Mouse (Mus musculus): ENCODE data around the gene Pgam1. TPM values are rescaled to one million over a fixed set of nuclear protein-coding genes. Genes with fewer than 3 reads are reported as not detected.
A peak's percentile ranks its signal among the peaks of the same experiment; 100 is the strongest.
"Not testable (repeated sequence)": the region's sequence is repeated elsewhere in the genome, so short reads cannot be mapped to it uniquely, and the experiment has no call there.

Pgam1 gene
- polyA plus RNA-seq, 1 experiment = 500 TPM

DNA sequence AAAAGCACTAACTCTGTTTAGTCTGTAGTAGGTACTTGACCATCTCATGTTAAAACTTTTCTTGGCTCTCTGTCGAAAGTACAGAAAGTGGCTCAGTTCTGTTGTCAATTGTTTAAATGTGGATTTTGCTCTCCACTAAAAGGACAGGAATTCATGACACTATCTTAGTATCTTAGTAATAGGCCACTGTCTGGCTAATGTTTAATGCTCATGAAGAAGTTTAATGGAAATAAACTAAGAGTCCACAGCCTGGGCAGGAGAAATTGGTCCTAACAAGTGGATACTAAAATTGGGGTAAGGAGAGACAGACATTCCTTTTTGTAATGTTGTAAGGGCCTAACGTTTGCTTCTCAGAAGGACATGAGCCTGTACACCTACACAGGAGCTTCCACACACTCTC lies 1.3 kb upstream of the Pgam1 start:
- 44% methylated on average over 2 of the region's 2 CpGs for WGBS

DNA sequence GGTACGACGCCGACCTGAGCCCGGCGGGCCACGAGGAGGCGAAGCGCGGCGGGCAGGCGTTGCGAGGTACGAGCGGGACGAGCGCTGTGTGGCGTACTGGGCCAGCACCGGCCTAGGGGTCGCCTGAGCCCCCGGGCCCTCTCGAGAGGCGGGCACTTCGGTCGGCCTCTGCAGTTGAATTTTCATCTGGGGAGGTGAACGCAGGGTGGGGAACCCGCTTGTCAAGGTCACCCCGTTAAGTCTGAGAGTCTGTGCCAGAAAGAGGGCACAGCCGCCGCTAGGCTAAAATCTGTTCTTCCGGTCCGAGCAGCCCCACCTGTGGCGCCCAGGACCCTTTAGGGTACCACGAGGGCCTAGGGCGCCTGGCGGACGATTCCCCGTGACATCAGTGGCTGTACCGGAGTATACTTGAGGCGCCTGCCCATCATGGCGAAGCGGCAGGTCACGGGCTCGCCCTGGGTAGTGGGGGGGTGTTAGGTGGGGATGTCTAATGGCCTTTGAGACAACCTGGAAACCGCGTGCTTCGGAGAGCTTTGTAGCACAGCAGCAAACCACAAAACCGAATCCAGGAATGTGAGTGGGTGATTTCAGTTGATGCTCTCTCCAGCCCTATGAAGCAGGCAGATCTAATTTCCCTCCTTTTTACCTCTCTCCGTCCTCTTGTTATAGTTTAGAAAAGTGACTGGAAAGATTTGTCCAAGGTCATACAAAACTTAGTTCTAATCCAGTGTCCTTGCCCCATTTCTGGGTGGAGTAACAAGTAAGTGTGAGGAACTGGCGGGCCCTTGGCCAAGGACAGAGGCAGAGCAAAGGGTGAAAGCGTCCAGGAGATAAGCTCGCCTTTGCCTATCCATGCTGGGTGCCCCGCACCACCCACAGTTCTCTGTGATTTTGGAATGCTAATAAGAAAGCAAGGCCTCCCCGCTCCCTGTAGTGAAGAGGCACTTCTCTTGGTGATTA lies 678 bp downstream of the Pgam1 start:
- TF ChIP-seq CTCF (conservative IDR thresholded peaks at IDR 0.05; ENCODE audit: insufficient read depth, insufficient read length, low read depth, low read length) (no peak), POLR2A (IDR thresholded peaks at IDR 0.05; ENCODE audit: low read depth, low read length) (no peak)
- peaks cover 5% of the 10 kb centered on the region for H3K36me3 ChIP-seq (ENCODE audit: control insufficient read depth, insufficient read depth, low read length)
- H3K4me1 ChIP-seq (ENCODE audit: control insufficient read depth, insufficient read depth, low read length) = peaks cover 15% of the 10 kb centered on the region; the same call in 1 of the 2 replicates
- 1% methylated on average over 53 of the region's 53 CpGs for WGBS
- peak; percentile 60 for DNase-seq
- H3K4me3 ChIP-seq (ENCODE audit: insufficient read depth, low read depth, low read length) = peak overlapping the region; percentile 99
- H3K27ac ChIP-seq (ENCODE audit: insufficient read depth, low read depth, low read length) = peak overlapping the region; percentile 94
- H3K27me3 ChIP-seq (replicated peaks; ENCODE audit: control insufficient read depth, insufficient read depth, low read length) = no peaks in the 10 kb centered on the region

More for the DNA sequence above, 1.3 kb upstream of the Pgam1 start:
- no peak overlapping the region for H3K27ac ChIP-seq (ENCODE audit: insufficient read depth, low read depth, low read length)
- DNase-seq = peak; percentile 73
- H3K4me3 ChIP-seq (ENCODE audit: insufficient read depth, low read depth, low read length) = no peak overlapping the region
- H3K4me1 ChIP-seq (ENCODE audit: control insufficient read depth, insufficient read depth, low read length) = peaks cover 20% of the 10 kb centered on the region; the same call in 1 of the 2 replicates
- no peaks in the 10 kb centered on the region for H3K36me3 ChIP-seq (ENCODE audit: control insufficient read depth, insufficient read depth, low read length)
- TF ChIP-seq POLR2A (IDR thresholded peaks at IDR 0.05; ENCODE audit: low read depth, low read length) (no peak), CTCF (conservative IDR thresholded peaks at IDR 0.05; ENCODE audit: insufficient read depth, insufficient read length, low read depth, low read length) (no peak)
- no peaks in the 10 kb centered on the region for H3K27me3 ChIP-seq (replicated peaks; ENCODE audit: control insufficient read depth, insufficient read depth, low read length)

DNA sequence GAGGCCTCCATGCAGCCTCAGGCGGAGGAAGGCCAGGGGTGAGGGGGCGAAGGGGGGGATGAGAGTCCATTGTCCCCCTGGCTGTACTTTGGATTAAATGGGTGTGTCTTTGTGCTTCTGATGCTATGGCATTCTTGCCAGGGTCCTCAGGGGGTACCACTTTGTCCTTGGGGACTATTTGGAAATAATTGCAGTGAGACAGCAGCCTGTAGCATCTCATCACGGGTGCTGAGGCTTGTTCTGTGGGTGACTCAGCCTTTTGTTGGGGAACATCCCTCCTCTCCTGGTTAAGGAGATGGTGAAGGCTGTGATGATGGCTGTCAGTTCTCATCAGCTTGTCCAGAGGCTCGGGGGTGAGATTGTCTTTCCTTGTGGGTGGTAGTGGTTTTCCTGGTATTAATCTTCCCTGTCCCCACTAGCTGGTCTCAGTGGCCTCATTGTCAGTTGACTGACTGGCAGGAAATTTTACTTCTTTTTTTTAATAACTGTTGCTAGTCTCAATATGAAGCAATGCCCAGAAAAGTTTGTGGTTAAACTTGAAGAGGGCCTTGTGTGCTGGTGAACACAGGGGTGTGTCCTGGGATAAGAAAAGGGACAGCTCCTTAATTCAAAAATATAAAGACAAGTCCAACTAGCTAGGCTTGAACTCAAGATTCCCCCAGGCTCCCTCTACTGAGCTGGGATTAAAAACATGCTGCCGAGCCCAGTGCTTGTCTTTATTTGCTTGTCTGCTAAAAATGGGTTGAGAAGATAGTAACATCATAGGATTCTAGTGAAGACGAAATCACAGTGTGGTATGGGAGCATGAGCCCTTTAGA lies 2.3 kb downstream of the Pgam1 start:
- H3K27ac ChIP-seq (ENCODE audit: insufficient read depth, low read depth, low read length) = no peak overlapping the region
- no peak for DNase-seq
- no peaks in the 10 kb centered on the region for H3K27me3 ChIP-seq (replicated peaks; ENCODE audit: control insufficient read depth, insufficient read depth, low read length)

DNA sequence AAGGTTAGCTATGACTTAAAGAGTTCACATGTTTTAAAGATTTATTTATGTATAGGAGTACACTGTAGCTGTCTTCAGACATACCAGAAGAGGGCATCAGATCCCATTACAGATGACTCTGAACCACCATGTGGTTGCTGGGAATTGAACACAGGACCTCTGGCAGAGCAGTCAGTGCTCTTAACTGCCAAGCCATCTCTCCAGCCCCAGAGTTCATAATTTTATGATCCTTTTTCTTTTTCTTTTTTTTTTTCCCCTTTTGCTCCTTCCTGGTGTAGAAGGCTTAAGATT lies 2.8 kb downstream of the Pgam1 start:
- not testable (repeated sequence) for H3K4me3 ChIP-seq (ENCODE audit: insufficient read depth, low read depth, low read length); H3K27ac ChIP-seq (ENCODE audit: insufficient read depth, low read depth, low read length)
- peaks cover 15% of the 10 kb centered on the region; the same call in 1 of the 2 replicates for H3K4me1 ChIP-seq (ENCODE audit: control insufficient read depth, insufficient read depth, low read length)

More for the DNA sequence above, 2.3 kb downstream of the Pgam1 start:
- WGBS = 44% methylated on average over 6 of the region's 6 CpGs
- Histone ChIP-seq H3K4me3 (ENCODE audit: insufficient read depth, low read depth, low read length) (peak overlapping the region; percentile 11; the same call in 1 of the 2 replicates), H3K4me1 (ENCODE audit: control insufficient read depth, insufficient read depth, low read length) (peaks cover 15% of the 10 kb centered on the region; the same call in 1 of the 2 replicates), H3K36me3 (ENCODE audit: control insufficient read depth, insufficient read depth, low read length) (peaks cover 5% of the 10 kb centered on the region)
- TF ChIP-seq POLR2A (IDR thresholded peaks at IDR 0.05; ENCODE audit: low read depth, low read length) (no peak), CTCF (conservative IDR thresholded peaks at IDR 0.05; ENCODE audit: insufficient read depth, insufficient read length, low read depth, low read length) (no peak)

DNA sequence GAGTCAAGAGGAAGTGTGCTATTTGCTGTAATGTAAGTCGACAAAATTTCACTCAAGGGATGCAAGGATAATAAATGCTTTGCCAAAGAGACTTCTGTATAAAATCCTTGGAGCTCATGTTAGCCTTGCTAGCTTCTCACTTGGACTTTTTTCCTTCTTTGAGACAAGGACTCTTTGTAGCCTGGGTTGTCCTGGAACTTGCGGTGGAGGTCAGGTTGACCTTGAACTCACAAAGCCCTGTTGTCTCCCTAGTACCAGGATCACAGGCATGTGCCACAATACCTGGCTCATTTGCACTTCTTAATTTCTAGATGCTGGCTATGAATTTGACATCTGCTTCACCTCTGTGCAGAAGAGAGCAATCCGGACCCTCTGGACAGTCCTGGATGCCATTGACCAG lies 3.6 kb downstream of the Pgam1 start:
- H3K4me1 ChIP-seq (ENCODE audit: control insufficient read depth, insufficient read depth, low read length) = peaks cover 15% of the 10 kb centered on the region; the same call in 1 of the 2 replicates
- WGBS = 71% methylated on average over 3 of the region's 3 CpGs
- no peak overlapping the region for H3K4me3 ChIP-seq (ENCODE audit: insufficient read depth, low read depth, low read length)
- TF ChIP-seq CTCF (conservative IDR thresholded peaks at IDR 0.05; ENCODE audit: insufficient read depth, insufficient read length, low read depth, low read length) (no peak), POLR2A (IDR thresholded peaks at IDR 0.05; ENCODE audit: low read depth, low read length) (no peak)
- DNase-seq = no peak
- H3K36me3 ChIP-seq (ENCODE audit: control insufficient read depth, insufficient read depth, low read length) = peaks cover 5% of the 10 kb centered on the region
- H3K27ac ChIP-seq (ENCODE audit: insufficient read depth, low read depth, low read length) = no peak overlapping the region
- no peaks in the 10 kb centered on the region for H3K27me3 ChIP-seq (replicated peaks; ENCODE audit: control insufficient read depth, insufficient read depth, low read length)

More for the DNA sequence above, 2.8 kb downstream of the Pgam1 start:
- not testable (repeated sequence) for DNase-seq; H3K36me3 ChIP-seq (ENCODE audit: control insufficient read depth, insufficient read depth, low read length); H3K27me3 ChIP-seq (replicated peaks; ENCODE audit: control insufficient read depth, insufficient read depth, low read length)

DNA sequence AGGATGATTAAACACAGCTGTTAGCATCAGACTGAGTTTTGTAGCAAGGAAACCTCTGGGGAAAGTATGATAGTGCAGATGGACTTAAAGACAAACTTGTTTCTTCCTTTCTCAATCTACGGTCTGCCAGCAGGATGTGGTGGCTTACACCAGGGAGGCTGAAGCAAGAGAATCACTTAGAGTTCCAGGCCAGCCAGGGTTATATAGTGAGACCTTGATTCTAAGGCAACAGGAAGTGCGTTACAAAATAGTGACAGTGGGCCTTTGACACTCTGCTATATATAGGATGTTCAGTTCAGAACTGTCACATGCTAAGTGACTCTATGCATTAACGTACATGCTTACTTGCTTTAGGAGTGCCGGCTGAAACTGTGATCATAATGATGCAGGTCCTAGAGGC lies 5.1 kb downstream of the Pgam1 start:
- no peak overlapping the region for H3K4me3 ChIP-seq (ENCODE audit: insufficient read depth, low read depth, low read length)
- TF ChIP-seq POLR2A (IDR thresholded peaks at IDR 0.05; ENCODE audit: low read depth, low read length) = no peak
- no peak for TF ChIP-seq CTCF (conservative IDR thresholded peaks at IDR 0.05; ENCODE audit: insufficient read depth, insufficient read length, low read depth, low read length)
- H3K36me3 ChIP-seq (ENCODE audit: control insufficient read depth, insufficient read depth, low read length) = peaks cover 5% of the 10 kb centered on the region
- WGBS = 82% methylated on average over 4 of the region's 4 CpGs
- no peak overlapping the region for H3K27ac ChIP-seq (ENCODE audit: insufficient read depth, low read depth, low read length)
- DNase-seq = no peak
- H3K4me1 ChIP-seq (ENCODE audit: control insufficient read depth, insufficient read depth, low read length) = peaks cover 15% of the 10 kb centered on the region; the same call in 1 of the 2 replicates
- no peaks in the 10 kb centered on the region for H3K27me3 ChIP-seq (replicated peaks; ENCODE audit: control insufficient read depth, insufficient read depth, low read length)

DNA sequence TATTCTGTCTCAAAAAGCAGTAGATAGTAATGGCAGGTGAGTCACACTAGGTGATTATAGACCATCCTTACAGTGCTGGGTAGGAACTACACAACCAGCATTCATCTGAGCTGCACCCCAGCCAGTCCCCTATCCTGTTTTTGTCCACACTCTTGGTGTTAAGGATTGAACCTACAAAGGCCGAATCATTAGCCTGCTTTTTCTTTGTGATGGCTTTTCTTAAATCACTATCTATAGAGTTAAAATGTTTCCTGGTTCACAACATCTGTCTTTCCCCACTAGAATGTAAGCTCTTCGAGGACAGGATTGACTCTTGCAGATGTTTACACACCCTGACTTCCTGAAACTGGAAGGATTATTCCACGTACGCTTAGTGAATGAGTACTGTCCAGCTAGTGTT lies 7.7 kb downstream of the Pgam1 start:
- H3K27me3 ChIP-seq (replicated peaks; ENCODE audit: control insufficient read depth, insufficient read depth, low read length) = no peaks in the 10 kb centered on the region
- 76% methylated on average over 4 of the region's 4 CpGs for WGBS
- H3K27ac ChIP-seq (ENCODE audit: insufficient read depth, low read depth, low read length) = no peak overlapping the region
- H3K4me3 ChIP-seq (ENCODE audit: insufficient read depth, low read depth, low read length) = no peak overlapping the region
- TF ChIP-seq POLR2A (IDR thresholded peaks at IDR 0.05; ENCODE audit: low read depth, low read length) (no peak), CTCF (conservative IDR thresholded peaks at IDR 0.05; ENCODE audit: insufficient read depth, insufficient read length, low read depth, low read length) (no peak)
- peaks cover 7% of the 10 kb centered on the region for H3K36me3 ChIP-seq (ENCODE audit: control insufficient read depth, insufficient read depth, low read length)
- no peaks in the 10 kb centered on the region for H3K4me1 ChIP-seq (ENCODE audit: control insufficient read depth, insufficient read depth, low read length)
- no peak for DNase-seq
